8 mouse cellular contexts compared by ENCODE assay signal in the genomic region with DNA sequence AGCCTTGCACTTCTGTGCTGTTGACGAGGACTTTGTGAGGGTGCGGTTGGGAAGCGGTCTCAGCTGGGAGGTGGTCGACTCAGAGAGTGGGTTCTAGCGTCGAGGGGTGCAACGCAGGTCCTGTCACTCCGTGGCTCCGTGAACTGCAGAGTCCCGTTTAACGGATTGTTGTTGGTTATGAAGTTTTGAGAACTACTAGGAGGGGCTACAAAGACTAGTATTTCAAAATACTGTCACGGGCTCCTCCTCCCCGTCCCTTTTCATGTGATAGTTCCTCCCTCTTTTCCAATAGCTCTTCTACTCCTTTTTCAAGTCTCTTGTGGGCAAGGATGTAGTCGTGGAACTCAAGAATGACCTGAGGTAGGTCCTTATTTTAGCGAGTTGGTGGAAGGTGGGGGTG. TPM values are rescaled to one million over a fixed set of nuclear protein-coding genes. Genes with fewer than 3 reads are reported as not detected.
DNase-seq lines count a peak whose midpoint lies in the region; ATAC-seq and TF ChIP-seq lines count a peak whose summit lies in the region.

No protein-coding gene starts in this region.

- H3K36me3 ChIP-seq in kidney, adult 2 months (ENCODE audit: control insufficient read depth, insufficient read depth, low read length): no peaks in the 10 kb centered on the region
- H3K36me3 ChIP-seq in hindbrain, embryonic 15.5 days: peaks cover 14% of the 10 kb centered on the region
- peaks cover 21% of the 10 kb centered on the region for H3K36me3 ChIP-seq in midbrain, embryonic 13.5 days

- no peak for TF ChIP-seq POLR2A in kidney, adult 2 months (IDR thresholded peaks at IDR 0.05; ENCODE audit: low read depth, low read length)
- TF ChIP-seq POLR2A in bone marrow macrophage, adult 2 months (IDR thresholded peaks at IDR 0.05; ENCODE audit: borderline replicate concordance, low read depth, low read length): no peak

- peaks cover 15% of the 10 kb centered on the region; the same call in 1 of the 2 replicates for H3K4me1 ChIP-seq in kidney, adult 2 months (ENCODE audit: control insufficient read depth, insufficient read depth, low read length)
- peaks cover 15% of the 10 kb centered on the region for H3K4me1 ChIP-seq in bone marrow macrophage, adult 2 months (ENCODE audit: control insufficient read depth, insufficient read depth, low read length)
- H3K4me1 ChIP-seq in hindbrain, embryonic 15.5 days (replicated peaks): peaks cover 25% of the 10 kb centered on the region
- H3K4me1 ChIP-seq in midbrain, embryonic 13.5 days (replicated peaks): peaks cover 27% of the 10 kb centered on the region

- H3K27me3 ChIP-seq in kidney, adult 2 months (replicated peaks; ENCODE audit: control insufficient read depth, insufficient read depth, low read length): no peaks in the 10 kb centered on the region
- H3K27me3 ChIP-seq in hindbrain, embryonic 15.5 days: no peaks in the 10 kb centered on the region
- H3K27me3 ChIP-seq in midbrain, embryonic 13.5 days: no peaks in the 10 kb centered on the region

- peak overlapping the region; percentile 88 for H3K9ac ChIP-seq in hindbrain, embryonic 15.5 days
- peak overlapping the region; percentile 88 for H3K9ac ChIP-seq in midbrain, embryonic 13.5 days (replicated peaks)

- H3K27ac ChIP-seq in kidney, adult 2 months (ENCODE audit: insufficient read depth, low read depth, low read length): no peak overlapping the region
- peak overlapping the region; percentile 90 for H3K27ac ChIP-seq in bone marrow macrophage, adult 2 months (ENCODE audit: insufficient read depth, low read depth, low read length)
- peak overlapping the region; percentile 98 for H3K27ac ChIP-seq in hindbrain, embryonic 15.5 days (replicated peaks)
- peak overlapping the region; percentile 96 for H3K27ac ChIP-seq in midbrain, embryonic 13.5 days

- H3K4me3 ChIP-seq in kidney, adult 2 months (ENCODE audit: insufficient read depth, low read depth, low read length): peak overlapping the region; percentile 81
- H3K4me3 ChIP-seq in bone marrow macrophage, adult 2 months (ENCODE audit: insufficient read depth, low read length): peak overlapping the region; percentile 79
- H3K4me3 ChIP-seq in hindbrain, embryonic 15.5 days: peak overlapping the region; percentile 76
- peak overlapping the region; percentile 85 for H3K4me3 ChIP-seq in midbrain, embryonic 13.5 days (replicated peaks)

- H3K9me3 ChIP-seq in hindbrain, embryonic 15.5 days: no peaks in the 10 kb centered on the region
- H3K9me3 ChIP-seq in midbrain, embryonic 13.5 days: no peaks in the 10 kb centered on the region

- no peak for TF ChIP-seq CTCF in kidney, adult 2 months (conservative IDR thresholded peaks at IDR 0.05; ENCODE audit: insufficient read depth, insufficient read length, low read depth, low read length)
- TF ChIP-seq CTCF in bone marrow macrophage, adult 2 months (IDR thresholded peaks at IDR 0.05; ENCODE audit: low read depth, low read length): no peak

- WGBS in kidney, adult 2 months: under 1% methylated on average over 15 of the region's 15 CpGs
- WGBS in hindbrain, embryonic 15.5 days: under 1% methylated on average over 15 of the region's 15 CpGs
- under 1% methylated on average over 15 of the region's 15 CpGs for WGBS in midbrain, embryonic 13.5 days

- ATAC-seq in hindbrain, embryonic 15.5 days (ENCODE audit: low FRiP score, low read depth): no peak; the same call in 1 of the 2 replicates
- no peak; the same call in 1 of the 2 replicates for ATAC-seq in midbrain, embryonic 13.5 days

- H3K4me2 ChIP-seq in hindbrain, embryonic 15.5 days: peak overlapping the region; percentile 91
- H3K4me2 ChIP-seq in midbrain, embryonic 13.5 days (replicated peaks): peak overlapping the region; percentile 82

- DNase-seq in kidney, adult 2 months: no peak
- no peak for DNase-seq in kidney, adult 11 months
- no peak for DNase-seq in yolk sac, embryonic 10.5 days (ENCODE audit: low spot score)
- DNase-seq in testis, postnatal 14 days (ENCODE audit: low spot score): no peak
- no peak for DNase-seq in frontal cortex, adult 2 months (ENCODE audit: extremely low spot score in 1 of 2, low spot score in 1 of 2)

RNA-seq across cellular contexts. Expression of gene Lsm2, which starts 0.7 kb away (rescaled TPM):
- 70.2 and 88.2 TPM in 2 replicates for polyA plus RNA-seq in kidney, adult 2 months (2012; rRNA removed)
- polyA plus RNA-seq in bone marrow macrophage, adult 2 months (2012; ENCODE audit: insufficient read depth, insufficient read length, missing spikeins): 37.1 and 44.0 TPM in 2 replicates
- 109 and 113 TPM in 2 replicates for polyA plus RNA-seq in hindbrain, embryonic 15.5 days (2015; fragmentation: Nextera tagmentation; extraction: Ambion mirVana)
- 141 and 150 TPM in 2 replicates for polyA plus RNA-seq in midbrain, embryonic 13.5 days (2015; fragmentation: Nextera tagmentation; extraction: Ambion mirVana)
- 43.9 and 49.7 TPM in 2 replicates for polyA plus RNA-seq in frontal cortex, adult 2 months (2012; rRNA removed)

RNA-seq across cellular contexts. Expression of gene Hspa1l, which starts 9.8 kb away (rescaled TPM):
- 0.33 and 0.58 TPM in 2 replicates for polyA plus RNA-seq in kidney, adult 2 months (2012; rRNA removed)
- not detected in 2 replicates for polyA plus RNA-seq in bone marrow macrophage, adult 2 months (2012; ENCODE audit: insufficient read depth, insufficient read length, missing spikeins)
- polyA plus RNA-seq in hindbrain, embryonic 15.5 days (2015; fragmentation: Nextera tagmentation; extraction: Ambion mirVana): 1.3 and 1.8 TPM in 2 replicates
- 0.55 and 1.5 TPM in 2 replicates for polyA plus RNA-seq in midbrain, embryonic 13.5 days (2015; fragmentation: Nextera tagmentation; extraction: Ambion mirVana)
- polyA plus RNA-seq in frontal cortex, adult 2 months (2012; rRNA removed): 0.40 and 0.74 TPM in 2 replicates

RNA-seq across cellular contexts. Expression of gene Hspa1a, which starts 10.4 kb away (rescaled TPM):
- polyA plus RNA-seq in kidney, adult 2 months (2012; rRNA removed): 23.4 and 31.5 TPM in 2 replicates
- 1.3 TPM in 2 replicates for polyA plus RNA-seq in bone marrow macrophage, adult 2 months (2012; ENCODE audit: insufficient read depth, insufficient read length, missing spikeins)
- polyA plus RNA-seq in hindbrain, embryonic 15.5 days (2015; fragmentation: Nextera tagmentation; extraction: Ambion mirVana): 12.0 and 13.1 TPM in 2 replicates
- polyA plus RNA-seq in midbrain, embryonic 13.5 days (2015; fragmentation: Nextera tagmentation; extraction: Ambion mirVana): 2.8 and 2.9 TPM in 2 replicates
- polyA plus RNA-seq in frontal cortex, adult 2 months (2012; rRNA removed): 13.8 and 14.6 TPM in 2 replicates

RNA-seq across cellular contexts. Expression of gene Gm20481, which starts 12.6 kb away (rescaled TPM):
- polyA plus RNA-seq in kidney, adult 2 months (2012; rRNA removed): not detected in 2 replicates
- not detected in 2 replicates for polyA plus RNA-seq in bone marrow macrophage, adult 2 months (2012; ENCODE audit: insufficient read depth, insufficient read length, missing spikeins)
- polyA plus RNA-seq in hindbrain, embryonic 15.5 days (2015; fragmentation: Nextera tagmentation; extraction: Ambion mirVana): 1.0 TPM in 1 of 2 replicates, not detected in the other
- not detected in 2 replicates for polyA plus RNA-seq in midbrain, embryonic 13.5 days (2015; fragmentation: Nextera tagmentation; extraction: Ambion mirVana)
- 0.20 TPM in 1 of 2 replicates, not detected in the other for polyA plus RNA-seq in frontal cortex, adult 2 months (2012; rRNA removed)

RNA-seq across cellular contexts. Expression of gene Vars, which starts 18.5 kb away (rescaled TPM):
- 52.5 and 64.5 TPM in 2 replicates for polyA plus RNA-seq in kidney, adult 2 months (2012; rRNA removed)
- 28.4 and 35.2 TPM in 2 replicates for polyA plus RNA-seq in bone marrow macrophage, adult 2 months (2012; ENCODE audit: insufficient read depth, insufficient read length, missing spikeins)
- polyA plus RNA-seq in hindbrain, embryonic 15.5 days (2015; fragmentation: Nextera tagmentation; extraction: Ambion mirVana): 60.4 and 68.7 TPM in 2 replicates
- polyA plus RNA-seq in midbrain, embryonic 13.5 days (2015; fragmentation: Nextera tagmentation; extraction: Ambion mirVana): 61.0 and 69.1 TPM in 2 replicates
- 48.2 and 55.1 TPM in 2 replicates for polyA plus RNA-seq in frontal cortex, adult 2 months (2012; rRNA removed)
